Mouse (Mus musculus) kidney, postnatal 0 days (tissue): ENCODE data around the gene Acat3. TPM values are rescaled to one million over a fixed set of nuclear protein-coding genes. Genes with fewer than 3 reads are reported as not detected.

Source experiments
- ATAC-seq: fragments of 200-750 bp; cut with Nextera tagmentation; replicated peaks from 2 replicates; pipeline ENCODE4 v1.8.0; 2017; ENCODE audit warnings: low read depth, moderate number of reproducible peaks, moderate TSS enrichment, moderate library complexity; ENCODE audit not compliant: low FRiP score
- DNase-seq: peaks from one replicate; pipeline ENCODE4 v3.0.0-alpha.2; 2016; ENCODE audit warnings: low spot score
- H3K27ac ChIP-seq: fragments of 300-500 bp; sonication (generic); 2 replicates; pipeline ENCODE4 v1.5.1; 2014; ENCODE audit warnings: mild to moderate bottlenecking
- H3K27me3 ChIP-seq: fragments of 300-500 bp; sonication (generic); 2 replicates; pipeline ENCODE4 v1.6.1; 2014; ENCODE audit warnings: low read length, mixed read lengths; ENCODE audit not compliant: insufficient read depth
- H3K36me3 ChIP-seq: fragments of 300-500 bp; sonication (generic); 2 replicates; pipeline ENCODE4 v1.6.1; 2014; ENCODE audit warnings: low read length, mixed read lengths; ENCODE audit not compliant: insufficient read depth
- H3K4me1 ChIP-seq: fragments of 300-500 bp; sonication (generic); replicated peaks from 2 replicates; pipeline ENCODE4 v1.6.1; 2014; ENCODE audit warnings: antibody characterized with exemption, low read length, mixed read lengths; ENCODE audit not compliant: insufficient read depth
- H3K4me2 ChIP-seq: fragments of 300-500 bp; sonication (generic); 2 replicates; pipeline ENCODE4 v1.6.1; 2014; ENCODE audit warnings: mild to moderate bottlenecking, low read length, moderate library complexity, mixed read lengths
- H3K4me3 ChIP-seq: fragments of 300-500 bp; sonication (generic); replicated peaks from 2 replicates; pipeline ENCODE4 v1.5.1; 2014; ENCODE audit warnings: low read depth, low read length
- H3K9ac ChIP-seq: fragments of 300-500 bp; sonication (generic); 2 replicates; pipeline ENCODE4 v1.6.1; 2014; ENCODE audit warnings: low read depth, low read length
- H3K9me3 ChIP-seq: fragments of 300-500 bp; sonication (generic); replicated peaks from 2 replicates; pipeline ENCODE4 v1.6.1; 2016; ENCODE audit warnings: low read length, inconsistent platforms, mixed read lengths
- CTCF ChIP-seq: IDR thresholded peaks from 2 replicates; pipeline ENCODE4 v1.5.1; 2016; ENCODE audit warnings: antibody characterized with exemption, low read depth, mild to moderate bottlenecking, moderate library complexity
- whole genome bisulfite sequencing: fragments of 180-500 bp; shearing (Covaris S2); extraction: QIAGEN DNeasy Blood & Tissue Kit; methylation state at CpG from one replicate; pipeline ENCODE4 v1.1.7; 2014; 5-methylcytosine and 5-hydroxymethylcytosine counted together
- polyA plus RNA-seq: library from polyadenylated mRNA; unstranded; fragments of >200 nt; fragmentation: Nextera tagmentation; extraction: Ambion mirVana; gene quantifications from 2 replicates; pipeline ENCODE4 v1.2.1, GENCODE M21; 2015

Gene Acat3
- polyA plus RNA-seq, 1 experiment from 2014 or later, result 4.4 TPM

DNA sequence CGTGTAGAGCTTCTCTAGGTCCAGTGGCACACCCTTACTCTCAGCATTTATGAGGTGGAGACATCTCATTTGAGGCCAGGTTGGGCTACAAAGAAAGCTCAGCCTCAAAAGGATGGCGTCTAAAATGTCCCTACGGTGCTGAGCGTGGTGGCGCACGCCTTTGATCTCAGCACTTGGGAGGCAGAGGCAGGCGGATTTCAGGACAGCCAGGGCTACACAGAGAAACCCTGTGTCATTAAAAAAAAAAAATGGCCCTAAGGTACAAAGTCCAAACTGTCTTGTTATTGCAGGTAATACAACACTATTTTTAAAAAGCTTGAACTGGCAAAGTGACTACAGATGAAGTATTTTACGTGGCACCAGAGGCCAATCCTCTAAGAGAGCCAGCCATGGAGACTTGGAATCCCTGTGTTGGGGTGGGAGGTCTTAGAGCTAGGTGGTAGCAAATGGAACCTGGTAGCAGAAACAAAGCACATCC, 14.7 kb downstream of the Acat3 start:
- peaks cover 40% of the 10 kb centered on the region for H3K36me3 ChIP-seq
- H3K4me2 ChIP-seq, result no peak overlapping the region
- no peaks in the 10 kb centered on the region for H3K4me1 ChIP-seq
- no peak overlapping the region for H3K4me3 ChIP-seq
- H3K9ac ChIP-seq, result no peak overlapping the region
- DNase-seq (no peak), ATAC-seq (no peak)
- 84% methylated on average over 8 of the region's 8 CpGs for WGBS
- no peak for TF ChIP-seq CTCF
- H3K27me3 ChIP-seq, result no peaks in the 10 kb centered on the region
- no peak overlapping the region for H3K27ac ChIP-seq
- no peaks in the 10 kb centered on the region for H3K9me3 ChIP-seq

GRCm38 (mm10) chr17:12925001-12925400, 15.4 kb downstream of the Acat3 start:
- Histone ChIP-seq H3K36me3 (peaks cover 47% of the 10 kb centered on the region), H3K27me3 (no peaks in the 10 kb centered on the region), H3K4me3 (no peak overlapping the region), H3K4me1 (no peaks in the 10 kb centered on the region), H3K9ac (no peak overlapping the region), H3K27ac (no peak overlapping the region), H3K9me3 (no peaks in the 10 kb centered on the region), H3K4me2 (no peak overlapping the region)
- WGBS, result 88% methylated on average over 3 of the region's 3 CpGs
- no peak for TF ChIP-seq CTCF
- no peak for ATAC-seq
- no peak for DNase-seq

DNA sequence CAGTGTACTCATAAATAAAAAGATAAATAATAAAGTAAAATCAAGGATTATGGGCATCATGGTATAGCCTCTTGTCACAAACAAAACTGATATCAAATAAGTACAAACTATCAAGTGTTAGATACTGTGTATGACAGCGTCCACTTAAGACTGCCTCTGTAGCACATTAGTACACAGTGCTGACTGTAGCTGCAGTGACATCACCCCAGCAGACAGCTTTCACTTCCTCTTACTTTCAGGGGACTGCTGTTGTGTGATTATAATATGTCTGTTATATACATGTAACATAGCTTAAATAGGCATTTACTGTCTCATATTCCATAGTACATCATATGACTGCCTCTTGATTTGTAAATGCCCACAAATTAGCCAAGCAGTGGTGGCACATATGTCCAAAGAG, 19.3 kb downstream of the Acat3 start:
- H3K36me3 ChIP-seq, result peaks cover 54% of the 10 kb centered on the region

DNA sequence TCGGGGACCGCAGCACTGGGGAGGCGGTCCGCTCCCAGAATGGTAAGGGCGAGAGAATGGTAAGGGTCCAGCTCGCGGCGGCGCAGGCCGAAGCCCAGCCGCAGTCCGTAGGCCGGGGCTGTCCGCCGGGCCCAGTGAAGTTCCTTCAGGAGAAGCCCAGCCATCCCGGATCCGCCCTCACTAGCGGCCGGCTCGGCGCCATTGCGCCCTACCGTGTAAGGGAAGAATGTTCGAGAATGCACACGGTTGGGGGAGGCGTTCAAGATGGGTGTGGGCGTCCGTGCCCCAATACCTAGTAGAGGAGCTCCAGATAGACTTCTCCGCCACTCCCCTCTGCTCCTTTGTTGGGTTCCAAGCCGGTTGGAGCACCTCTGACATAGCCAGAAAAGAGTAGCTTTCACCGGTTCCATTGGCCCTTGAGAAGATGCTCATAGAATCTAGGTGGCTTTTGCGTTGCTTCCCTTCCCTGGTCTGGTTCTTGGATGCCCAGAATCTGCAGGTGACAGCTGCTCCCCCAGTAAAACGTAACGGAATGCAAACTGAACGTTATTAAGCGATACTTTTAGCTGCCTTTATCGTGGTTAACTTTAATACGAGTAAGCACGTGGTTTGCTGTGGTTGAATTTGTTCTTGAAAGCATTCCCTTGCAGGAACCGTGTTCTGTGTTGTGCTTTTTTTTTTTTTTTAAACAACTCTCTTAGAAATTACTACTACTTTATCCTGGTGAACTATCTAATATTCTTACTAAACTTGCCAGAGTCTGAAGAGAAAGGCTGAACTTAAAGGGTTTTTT, 23.6 kb downstream of the Acat3 start:
- Histone ChIP-seq H3K4me1 (no peaks in the 10 kb centered on the region; the same call in 1 of the 2 replicates), H3K4me3 (peak overlapping the region; percentile 95), H3K9ac (peak overlapping the region; percentile 99), H3K4me2 (peak overlapping the region; percentile 81), H3K9me3 (no peaks in the 10 kb centered on the region), H3K36me3 (peaks cover 40% of the 10 kb centered on the region), H3K27ac (peak overlapping the region; percentile 97), H3K27me3 (no peaks in the 10 kb centered on the region)
- under 1% methylated on average over 40 of the region's 40 CpGs for WGBS
- no peak for TF ChIP-seq CTCF
- DNase-seq (peak; percentile 55), ATAC-seq (peak; percentile 50)

More for the DNA sequence above, 19.3 kb downstream of the Acat3 start:
- H3K4me3 ChIP-seq, result no peak overlapping the region
- no peaks in the 10 kb centered on the region for H3K9me3 ChIP-seq
- no peak for ATAC-seq
- H3K4me2 ChIP-seq, result no peak overlapping the region
- H3K9ac ChIP-seq, result no peak overlapping the region
- H3K27me3 ChIP-seq, result no peaks in the 10 kb centered on the region
- DNase-seq, result no peak
- TF ChIP-seq CTCF, result no peak
- no peak overlapping the region for H3K27ac ChIP-seq
- H3K4me1 ChIP-seq, result no peaks in the 10 kb centered on the region
- 97% methylated on average over 1 of the region's 1 CpGs for WGBS

DNA sequence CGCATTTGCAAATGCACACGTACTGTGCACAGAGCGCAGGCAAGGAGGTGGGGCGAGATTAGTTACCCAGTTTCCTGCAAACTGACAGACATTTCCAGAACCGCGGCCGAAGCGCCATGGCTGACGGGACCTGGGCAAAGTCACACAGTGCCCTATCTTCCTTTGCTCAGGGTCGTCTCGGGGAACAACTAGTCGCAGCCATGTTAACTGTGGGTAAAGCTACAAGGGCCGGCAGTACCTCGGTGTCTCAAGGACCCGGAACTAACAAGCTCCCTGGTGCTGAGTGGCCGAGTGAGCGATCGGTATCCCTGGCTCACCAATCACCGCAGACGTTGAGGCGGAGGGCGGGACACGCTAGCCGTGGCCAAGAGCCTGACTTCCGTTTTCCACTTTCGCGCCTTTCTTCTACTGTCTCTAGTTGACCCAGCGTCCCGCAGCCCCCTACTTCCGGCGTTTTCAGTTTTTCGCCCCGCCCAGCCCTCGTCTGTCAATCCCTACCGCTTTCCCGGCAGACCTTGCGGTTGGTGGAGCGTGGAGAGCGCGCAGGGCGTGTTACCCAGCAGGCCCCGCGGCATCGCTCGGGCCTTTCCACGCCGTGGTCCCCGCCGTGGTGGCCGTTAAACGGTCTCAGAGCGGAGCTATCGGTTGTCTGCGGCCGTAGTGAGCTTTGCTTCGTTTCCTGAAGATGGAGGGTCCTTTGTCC, 24.4 kb downstream of the Acat3 start, which contains the start of gene Mrpl18:
Gene Mrpl18, minus strand, starts transcription at position 465 of the 703 bp plus-strand sequence.
- Histone ChIP-seq H3K4me3 (peak within 1 kb of the TSS; percentile 95), H3K9ac (peak within 1 kb of the TSS; percentile 99), H3K4me2 (peak within 1 kb of the TSS; percentile 83), H3K27ac (peak within 1 kb of the TSS; percentile 97), H3K9me3 (no peaks in the 10 kb centered on the region), H3K27me3 (no peaks in the 10 kb centered on the region), H3K4me1 (no peaks in the 10 kb centered on the region; the same call in 1 of the 2 replicates), H3K36me3 (peaks cover 40% of the 10 kb centered on the region)
- TF ChIP-seq CTCF, result no peak
- DNase-seq (peak; percentile 100), ATAC-seq (peak; percentile 100)
- under 1% methylated on average over 56 of the region's 56 CpGs for WGBS

GRCm38 (mm10) chr17:12915488-12915880, 24.9 kb downstream of the Acat3 start, which contains the start of gene Tcp1:
Gene Tcp1 (plus strand): TSS chr17:12915701.
- Histone ChIP-seq H3K9ac (peak within 1 kb of the TSS; percentile 99), H3K36me3 (peaks cover 41% of the 10 kb centered on the region), H3K27me3 (no peaks in the 10 kb centered on the region), H3K27ac (peak within 1 kb of the TSS; percentile 97), H3K4me1 (no peaks in the 10 kb centered on the region; the same call in 1 of the 2 replicates), H3K4me2 (peak within 1 kb of the TSS; percentile 83), H3K4me3 (peak within 1 kb of the TSS; percentile 95), H3K9me3 (no peaks in the 10 kb centered on the region)
- peak; percentile 25 for DNase-seq
- ATAC-seq, result 0 out of 2 replicates have a peak, but pooled peaks have one; percentile 2
- TF ChIP-seq CTCF, result no peak
- WGBS, result under 1% methylated on average over 18 of the region's 18 CpGs
